Mouse (Mus musculus) heart, postnatal 25 days (tissue): Measurements from ENCODE around the gene Krt12. TPM values are rescaled to one million over a fixed set of nuclear protein-coding genes. Genes with fewer than 3 reads are reported as not detected.
A peak's percentile ranks its signal among the peaks of the same experiment; 100 is the strongest.

Experiments used
- DNase-seq: peaks from one replicate; pipeline ENCODE4 v3.0.0; 2022; ENCODE audit warnings: low spot score
- intact Hi-C: fragments of 180-260 bp; cut with DNase I; formaldehyde crosslinking; loops from one replicate; pipeline ENCODE4 v1.15.1; 2025
- total RNA-seq, 2 experiments: library from RNA; stranded (reverse); gene quantifications; 2 replicates each; pipeline ENCODE4 v1.2.3; 2021

Gene Krt12
- total RNA-seq, 2 experiments from 2014 or later = not detected

- intact Hi-C loops = no loop called here
- DNase-seq = no peak
These were observed 22.0 kb downstream of the Krt12 start for GRCm38 (mm10) chr11:99399956-99400549.

GRCm38 (mm10) chr11:99398832-99399231 is 23.2 kb downstream of the Krt12 start:
- DNase-seq = no peak
- intact Hi-C loops = no loop called here

DNA sequence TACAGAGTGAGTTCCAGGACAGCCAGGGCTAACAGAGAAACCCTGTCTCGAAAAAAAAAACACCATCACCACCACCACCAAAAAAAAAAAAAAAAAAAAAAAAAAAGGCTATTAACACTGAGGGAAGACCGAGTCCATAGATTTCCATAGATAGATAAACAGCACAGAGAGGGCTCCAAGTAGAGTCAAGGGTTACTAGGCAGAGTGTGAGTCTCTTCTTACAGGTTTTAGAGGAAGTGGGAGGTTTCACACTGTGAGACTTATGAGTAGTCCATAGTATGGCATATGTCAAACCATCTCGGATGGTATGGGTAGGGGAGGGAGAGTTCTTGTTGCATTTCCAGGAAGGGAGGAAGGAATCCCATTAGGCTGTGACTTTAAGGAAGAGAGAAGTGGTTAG is 24.0 kb downstream of the Krt12 start:
- intact Hi-C loops = no loop called here
- no peak for DNase-seq

GRCm38 (mm10) chr11:99396661-99397060 is 25.4 kb downstream of the Krt12 start:
- intact Hi-C loops = no loop called here
- DNase-seq = no peak

DNA sequence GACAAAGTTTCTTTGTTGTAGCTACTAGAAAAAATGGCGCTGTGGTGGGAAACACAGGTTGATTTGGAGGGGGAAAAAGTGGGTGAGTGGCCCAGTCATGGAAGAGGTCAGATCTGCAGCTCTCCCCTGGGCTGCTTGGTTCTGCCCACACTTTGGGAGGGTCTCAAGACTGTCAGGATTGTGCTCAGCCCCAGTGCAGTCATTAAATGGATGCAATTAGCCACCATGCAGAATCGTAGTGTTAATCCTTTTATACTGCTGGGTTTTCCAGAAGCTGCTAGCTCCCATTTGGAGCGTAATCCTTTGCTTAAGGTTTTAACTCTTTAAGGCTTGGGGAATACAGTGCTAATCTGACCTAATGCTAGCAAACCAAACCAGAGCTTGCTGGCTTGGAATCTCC is 26.0 kb downstream of the Krt12 start:
- intact Hi-C loops = no loop called here
- DNase-seq = no peak

GRCm38 (mm10) chr11:99392492-99392891 is 29.6 kb downstream of the Krt12 start:
- no peak for DNase-seq
- intact Hi-C loops = no loop called here

- no peak for DNase-seq
- intact Hi-C loops = no loop called here
These were observed 30.7 kb downstream of the Krt12 start for GRCm38 (mm10) chr11:99391375-99391774.

DNA sequence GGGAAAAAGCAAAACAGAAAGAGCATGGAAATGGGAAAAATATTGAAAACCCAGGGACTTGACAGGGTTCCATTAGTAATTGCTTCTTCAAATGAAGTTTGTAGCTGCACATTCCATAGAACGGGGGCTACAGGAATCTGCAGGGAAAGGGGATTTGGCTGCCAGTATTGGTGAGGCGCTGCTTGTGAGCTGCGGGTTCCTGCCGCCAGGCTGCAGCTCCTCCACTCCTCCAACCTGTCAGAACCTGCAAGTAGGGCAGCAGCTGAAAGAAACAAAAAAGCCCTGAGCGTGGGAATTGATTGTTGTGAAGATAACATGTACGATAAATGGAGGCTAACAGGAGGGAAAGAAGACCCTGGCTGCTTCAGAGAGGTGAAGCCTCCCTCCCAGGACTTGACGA is 31.2 kb downstream of the Krt12 start:
- intact Hi-C loops = no loop called here
- DNase-seq = no peak

- DNase-seq = no peak
- intact Hi-C loops = no loop called here
These were observed 32.8 kb downstream of the Krt12 start, which contains the start of gene Krt10 for GRCm38 (mm10) chr11:99389264-99389663. TSS of gene Krt10 (minus strand) at chr11:99389364.

GRCm38 (mm10) chr11:99388661-99389060 is 33.4 kb downstream of the Krt12 start:
- intact Hi-C loops = no loop called here
- no peak for DNase-seq

GRCm38 (mm10) chr11:99385813-99386721 is 36.0 kb downstream of the Krt12 start:
- peak; percentile 85 for DNase-seq
- intact Hi-C loops = no loop called here

DNA sequence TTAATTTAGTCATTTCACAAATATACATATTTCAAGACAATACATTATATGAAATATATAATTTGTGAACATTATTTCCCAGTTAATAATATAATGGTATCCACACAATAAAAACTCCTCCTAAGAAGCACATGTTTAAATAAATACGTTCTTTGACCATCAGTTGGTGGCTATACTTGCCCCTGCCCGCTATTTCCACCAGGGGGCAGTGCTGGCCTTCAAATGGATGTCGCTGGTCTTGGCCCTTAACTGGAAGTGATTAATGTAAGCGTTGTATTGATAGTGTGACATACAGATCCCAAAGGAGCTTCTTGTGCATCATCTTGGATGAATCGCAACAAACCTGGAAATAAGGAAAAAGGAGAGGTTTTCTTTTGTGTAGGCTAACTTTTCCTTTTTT is 42.5 kb downstream of the Krt12 start:
- intact Hi-C loops = loop anchor here (1.0 to 2.0 kb wide), 2 partner anchors 84 to 195 kb away; no protein-coding TSS in a partner anchor
- peak; percentile 14 for DNase-seq

- DNase-seq = no peak
- intact Hi-C loops = no loop called here
These were observed 47.3 kb downstream of the Krt12 start, which contains the start of gene Krt28 for GRCm38 (mm10) chr11:99374803-99375202. TSS of gene Krt28 (minus strand) at chr11:99374903.

- intact Hi-C loops = no loop called here
- DNase-seq = no peak
These were observed 52.1 kb downstream of the Krt12 start for GRCm38 (mm10) chr11:99369853-99370451.

DNA sequence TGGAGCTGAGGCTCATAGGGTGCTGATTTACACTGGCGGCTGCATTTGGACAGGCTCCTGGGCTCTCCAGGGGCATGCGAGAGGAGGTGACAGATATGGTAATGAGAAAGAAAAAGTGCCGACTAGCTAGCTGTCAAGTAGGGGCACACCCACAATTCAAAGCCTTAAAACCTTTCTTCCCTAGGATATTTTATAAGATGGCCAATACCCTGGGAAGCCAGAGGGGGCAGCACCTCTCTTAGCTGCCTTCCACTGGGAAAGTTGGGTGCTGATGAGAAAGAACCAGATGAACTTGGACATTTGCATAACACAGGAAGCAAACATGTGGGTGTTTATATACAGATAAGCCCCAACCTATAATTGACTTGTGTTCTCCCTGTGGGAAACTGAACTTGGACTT is 52.8 kb downstream of the Krt12 start:
- intact Hi-C loops = no loop called here
- no peak for DNase-seq

DNA sequence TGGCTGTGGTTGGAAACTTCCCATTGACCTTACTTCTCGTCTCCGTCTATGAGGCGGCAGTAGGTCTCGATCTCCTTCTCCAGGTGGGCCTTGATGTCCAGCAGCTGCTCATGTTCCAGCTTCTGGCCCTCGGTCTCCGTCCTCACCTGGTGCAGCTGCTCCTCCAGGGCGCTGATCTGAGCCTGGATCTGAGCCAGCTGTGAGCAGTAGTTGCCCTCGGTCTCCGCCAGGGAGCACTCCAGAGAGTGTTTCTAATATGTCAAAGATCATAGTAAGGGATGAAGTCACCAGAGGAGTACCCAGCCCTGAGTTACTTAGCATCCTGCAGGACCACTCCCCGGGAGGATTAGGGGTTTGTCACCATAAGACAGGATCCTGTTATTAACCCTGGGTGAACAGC is 55.3 kb downstream of the Krt12 start:
- no peak for DNase-seq
- intact Hi-C loops = no loop called here

Other genes with a start within 250 kb of the Krt12 start
- 10 to 100 TPM; 46.0 to 51.8 TPM for gene Smarce1, start 191.2 kb downstream of the Krt12 start, total RNA-seq
- gene Krt222, start 178.2 kb downstream of the Krt12 start, total RNA-seq = 10 to 100 TPM; 32.6 to 39.1 TPM
- gene Krt24, start 137.0 kb downstream of the Krt12 start, total RNA-seq = not detected
- not detected for gene Krt25, start 99.3 kb downstream of the Krt12 start, total RNA-seq
- not detected for gene Krt26, start 84.3 kb downstream of the Krt12 start, total RNA-seq
- gene Krt27, start 71.2 kb downstream of the Krt12 start, total RNA-seq = not detected
- not detected for gene Krt28, start 47.4 kb downstream of the Krt12 start, total RNA-seq
- 1 to 10 TPM; 5.3 to 5.5 TPM for gene Krt10, start 32.9 kb downstream of the Krt12 start, total RNA-seq
- gene Krt20, start 15.9 kb upstream of the Krt12 start, total RNA-seq = not detected
- gene Krt23, start 70.9 kb upstream of the Krt12 start, total RNA-seq = not detected
- gene Krt39, start 99.1 kb upstream of the Krt12 start, total RNA-seq = not detected
- gene Krt40, start 120.9 kb upstream of the Krt12 start, total RNA-seq = not detected
- gene Krtap3-3, start 128.6 kb upstream of the Krt12 start, total RNA-seq = not detected
- not detected for gene Krtap3-2, start 134.6 kb upstream of the Krt12 start, total RNA-seq
- gene Gm11939, start 137.2 kb upstream of the Krt12 start, total RNA-seq = not detected
- not detected for gene Krtap3-1, start 144.4 kb upstream of the Krt12 start, total RNA-seq
- not detected for gene Krtap1-5, start 158.8 kb upstream of the Krt12 start, total RNA-seq
- gene Krtap1-4, start 161.4 kb upstream of the Krt12 start, total RNA-seq = not detected
- gene Krtap1-3, start 169.1 kb upstream of the Krt12 start, total RNA-seq = not detected
- not detected for gene Krtap9-3, start 175.8 kb upstream of the Krt12 start, total RNA-seq
- not detected for gene Gm11938, start 181.0 kb upstream of the Krt12 start, total RNA-seq
- not detected for gene Gm11937, start 187.9 kb upstream of the Krt12 start, total RNA-seq
- gene Krtap2-4, start 192.6 kb upstream of the Krt12 start, total RNA-seq = not detected
- not detected for gene Gm11562, start 198.2 kb upstream of the Krt12 start, total RNA-seq
- gene Krtap4-1, start 206.0 kb upstream of the Krt12 start, total RNA-seq = not detected
- not detected for gene Krtap4-2, start 212.8 kb upstream of the Krt12 start, total RNA-seq
- gene Krtap4-7, start 221.8 kb upstream of the Krt12 start, total RNA-seq = not detected
- not detected for gene Gm11555, start 228.0 kb upstream of the Krt12 start, total RNA-seq
- not detected for gene Gm11563, start 236.7 kb upstream of the Krt12 start, total RNA-seq
- gene Krtap4-6, start 243.7 kb upstream of the Krt12 start, total RNA-seq = not detected